Mouse (Mus musculus) limb, embryonic 15.5 days (tissue): Measurements from ENCODE around the gene Man2a1. TPM values are rescaled to one million over a fixed set of nuclear protein-coding genes. Genes with fewer than 3 reads are reported as not detected.

Experiments
- ATAC-seq: fragments of 200-750 bp; cut with Nextera tagmentation; 2 replicates; pipeline ENCODE4 v1.8.0; 2017; ENCODE audit warnings: low read depth, moderate TSS enrichment; ENCODE audit not compliant: insufficient number of reproducible peaks, low FRiP score, low TSS enrichment
- H3K27ac ChIP-seq: fragments of 300-500 bp; sonication (generic); 2 replicates; pipeline ENCODE4 v1.5.1; 2015; ENCODE audit warnings: moderate library complexity, mild to moderate bottlenecking, inconsistent platforms
- H3K27me3 ChIP-seq: fragments of 300-500 bp; sonication (generic); 2 replicates; pipeline ENCODE4 v1.6.1; 2015; ENCODE audit warnings: inconsistent platforms
- H3K36me3 ChIP-seq: fragments of 300-500 bp; sonication (generic); 2 replicates; pipeline ENCODE4 v1.6.1; 2015; ENCODE audit warnings: inconsistent platforms
- H3K4me1 ChIP-seq: fragments of 300-500 bp; sonication (generic); 2 replicates; pipeline ENCODE4 v1.6.1; 2015; ENCODE audit warnings: inconsistent platforms
- H3K4me2 ChIP-seq: fragments of 300-500 bp; sonication (generic); 2 replicates; pipeline ENCODE4 v1.6.1; 2015; ENCODE audit warnings: mild to moderate bottlenecking, inconsistent platforms
- H3K4me3 ChIP-seq: fragments of 300-500 bp; sonication (generic); 2 replicates; pipeline ENCODE4 v1.5.1; 2015; ENCODE audit warnings: mild to moderate bottlenecking, inconsistent platforms
- H3K9ac ChIP-seq: fragments of 300-500 bp; sonication (generic); 2 replicates; pipeline ENCODE4 v1.6.1; 2015; ENCODE audit warnings: inconsistent platforms
- H3K9me3 ChIP-seq: fragments of 300-500 bp; sonication (generic); 2 replicates; pipeline ENCODE4 v1.6.1; 2016; ENCODE audit warnings: inconsistent platforms
- WGBS: fragments of 180-500 bp; shearing (Covaris S2); methylation state at CpG from one replicate; pipeline ENCODE4 v1.1.7; 2015; 5-methylcytosine and 5-hydroxymethylcytosine counted together
- polyA plus RNA-seq: library from polyadenylated mRNA; unstranded; fragments of >200 nt; fragmentation: Nextera tagmentation; extraction: Ambion mirVana; gene quantifications from 2 replicates; pipeline ENCODE4 v1.2.1, GENCODE M21; 2015

Man2a1 gene
- polyA plus RNA-seq, 1 experiment from 2014 or later: 15.6 TPM

GRCm38 (mm10) chr17:64774218-64774617 is 173.7 kb downstream of the Man2a1 start:
- Histone ChIP-seq H3K36me3 (no peaks in the 10 kb centered on the region), H3K4me1 (no peaks in the 10 kb centered on the region), H3K9ac (no peak overlapping the region), H3K27me3 (no peaks in the 10 kb centered on the region), H3K9me3 (no peaks in the 10 kb centered on the region), H3K27ac (no peak overlapping the region), H3K4me3 (no peak overlapping the region), H3K4me2 (no peak overlapping the region)
- WGBS: 88% methylated on average over 5 of the region's 5 CpGs
- no peak for ATAC-seq

DNA sequence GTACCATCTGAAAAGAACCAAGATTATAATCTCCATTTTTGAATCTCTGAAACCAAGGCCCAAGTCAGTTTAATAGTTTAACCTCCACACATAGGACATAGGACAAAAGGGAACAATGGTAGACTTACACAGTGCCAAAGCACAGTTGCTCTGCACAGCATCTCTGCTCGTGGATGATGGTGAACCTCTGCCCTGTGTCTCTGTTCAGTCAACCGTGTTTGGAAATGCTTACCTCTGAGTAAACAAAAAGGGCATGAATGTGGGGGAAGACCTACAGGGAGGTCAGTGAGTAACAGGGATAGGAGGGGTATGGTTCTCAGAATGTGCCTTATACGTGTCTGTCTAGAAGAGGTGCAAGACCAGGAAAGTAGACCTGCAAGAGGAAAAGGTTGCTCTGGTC is 177.8 kb downstream of the Man2a1 start:
- no peak overlapping the region for H3K27ac ChIP-seq
- no peak overlapping the region for H3K9ac ChIP-seq
- H3K9me3 ChIP-seq: no peaks in the 10 kb centered on the region
- H3K4me1 ChIP-seq: no peaks in the 10 kb centered on the region
- H3K36me3 ChIP-seq: no peaks in the 10 kb centered on the region
- H3K27me3 ChIP-seq: no peaks in the 10 kb centered on the region
- ATAC-seq: no peak
- H3K4me3 ChIP-seq: no peak overlapping the region
- H3K4me2 ChIP-seq: no peak overlapping the region
- WGBS: 86% methylated on average over 3 of the region's 3 CpGs

- H3K27ac ChIP-seq: no peak overlapping the region
- H3K27me3 ChIP-seq: no peaks in the 10 kb centered on the region
- H3K4me1 ChIP-seq: no peaks in the 10 kb centered on the region
- no peak for ATAC-seq
- 91% methylated on average over 12 of the region's 12 CpGs for WGBS
- no peak overlapping the region for H3K4me2 ChIP-seq
- no peaks in the 10 kb centered on the region for H3K36me3 ChIP-seq
- no peaks in the 10 kb centered on the region for H3K9me3 ChIP-seq
- H3K9ac ChIP-seq: no peak overlapping the region
- H3K4me3 ChIP-seq: no peak overlapping the region
Measured at GRCm38 (mm10) chr17:64778756-64779155, 178.2 kb downstream of the Man2a1 start.

- H3K4me2 ChIP-seq: no peak overlapping the region
- no peaks in the 10 kb centered on the region for H3K27me3 ChIP-seq
- H3K27ac ChIP-seq: no peak overlapping the region
- no peaks in the 10 kb centered on the region for H3K4me1 ChIP-seq
- no peak overlapping the region for H3K9ac ChIP-seq
- no peaks in the 10 kb centered on the region for H3K9me3 ChIP-seq
- WGBS: 71% methylated on average over 18 of the region's 18 CpGs
- no peak overlapping the region for H3K4me3 ChIP-seq
- H3K36me3 ChIP-seq: no peaks in the 10 kb centered on the region
- ATAC-seq: no peak
Measured at GRCm38 (mm10) chr17:64780753-64781490, 180.4 kb downstream of the Man2a1 start.

GRCm38 (mm10) chr17:64782307-64782706 is 181.8 kb downstream of the Man2a1 start:
- H3K9ac ChIP-seq: no peak overlapping the region
- no peaks in the 10 kb centered on the region for H3K27me3 ChIP-seq
- no peak for ATAC-seq
- no peak overlapping the region for H3K27ac ChIP-seq
- H3K4me1 ChIP-seq: no peaks in the 10 kb centered on the region; the same call in 1 of the 2 replicates
- no peak overlapping the region for H3K4me2 ChIP-seq
- H3K36me3 ChIP-seq: no peaks in the 10 kb centered on the region
- no peaks in the 10 kb centered on the region for H3K9me3 ChIP-seq
- 67% methylated on average over 3 of the region's 3 CpGs for WGBS
- no peak overlapping the region for H3K4me3 ChIP-seq

- H3K27me3 ChIP-seq: no peaks in the 10 kb centered on the region
- H3K4me1 ChIP-seq: no peaks in the 10 kb centered on the region; the same call in 1 of the 2 replicates
- H3K4me2 ChIP-seq: no peak overlapping the region
- no peak overlapping the region for H3K9ac ChIP-seq
- no peaks in the 10 kb centered on the region for H3K9me3 ChIP-seq
- no peak overlapping the region for H3K4me3 ChIP-seq
- no peak overlapping the region for H3K27ac ChIP-seq
- ATAC-seq: no peak
- 13% methylated on average over 1 of the region's 1 CpGs for WGBS
- no peaks in the 10 kb centered on the region for H3K36me3 ChIP-seq
Measured at GRCm38 (mm10) chr17:64785961-64786360, 185.4 kb downstream of the Man2a1 start.

DNA sequence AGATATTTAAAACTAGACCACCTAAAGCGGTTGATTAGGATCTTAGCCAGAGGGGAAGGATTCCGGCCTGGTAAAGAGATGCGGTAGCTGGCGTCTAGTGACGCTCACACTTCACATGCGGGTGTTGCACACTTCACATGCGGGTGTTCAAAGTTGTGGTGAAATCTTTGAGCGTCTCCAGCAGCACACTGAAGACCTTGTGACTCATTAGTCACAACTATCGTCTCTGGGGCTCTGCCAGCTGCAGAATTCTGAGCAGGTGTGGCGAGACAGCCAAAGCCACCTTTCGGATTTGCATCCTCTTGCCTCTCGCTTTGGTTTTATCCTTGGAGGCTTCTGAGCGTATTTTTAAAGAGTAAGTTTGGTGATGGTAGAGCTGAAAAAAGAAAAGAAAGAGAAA is 187.8 kb downstream of the Man2a1 start:
- H3K27ac ChIP-seq: no peak overlapping the region

GRCm38 (mm10) chr17:64789175-64789574 is 188.6 kb downstream of the Man2a1 start:
- no peaks in the 10 kb centered on the region for H3K27me3 ChIP-seq
- H3K4me1 ChIP-seq: no peaks in the 10 kb centered on the region; the same call in 1 of the 2 replicates
- H3K9me3 ChIP-seq: no peaks in the 10 kb centered on the region
- ATAC-seq: no peak
- H3K9ac ChIP-seq: no peak overlapping the region
- H3K4me2 ChIP-seq: no peak overlapping the region
- no peak overlapping the region for H3K4me3 ChIP-seq
- no peaks in the 10 kb centered on the region for H3K36me3 ChIP-seq
- no peak overlapping the region for H3K27ac ChIP-seq
- WGBS: 59% methylated on average over 3 of the region's 3 CpGs

More for the DNA sequence above, 187.8 kb downstream of the Man2a1 start:
- no peaks in the 10 kb centered on the region for H3K9me3 ChIP-seq
- H3K4me2 ChIP-seq: no peak overlapping the region
- H3K27me3 ChIP-seq: no peaks in the 10 kb centered on the region
- WGBS: 80% methylated on average over 13 of the region's 13 CpGs
- no peaks in the 10 kb centered on the region for H3K36me3 ChIP-seq
- no peak overlapping the region for H3K9ac ChIP-seq
- H3K4me1 ChIP-seq: no peaks in the 10 kb centered on the region; the same call in 1 of the 2 replicates
- no peak for ATAC-seq
- no peak overlapping the region for H3K4me3 ChIP-seq

- no peaks in the 10 kb centered on the region for H3K9me3 ChIP-seq
- no peak for ATAC-seq
- no peaks in the 10 kb centered on the region; the same call in 1 of the 2 replicates for H3K4me1 ChIP-seq
- no peak overlapping the region for H3K4me3 ChIP-seq
- H3K27me3 ChIP-seq: no peaks in the 10 kb centered on the region
- WGBS: 89% methylated on average over 3 of the region's 3 CpGs
- no peak overlapping the region for H3K9ac ChIP-seq
- H3K36me3 ChIP-seq: no peaks in the 10 kb centered on the region
- H3K4me2 ChIP-seq: no peak overlapping the region
- H3K27ac ChIP-seq: no peak overlapping the region
Measured at GRCm38 (mm10) chr17:64792076-64792475, 191.5 kb downstream of the Man2a1 start.

DNA sequence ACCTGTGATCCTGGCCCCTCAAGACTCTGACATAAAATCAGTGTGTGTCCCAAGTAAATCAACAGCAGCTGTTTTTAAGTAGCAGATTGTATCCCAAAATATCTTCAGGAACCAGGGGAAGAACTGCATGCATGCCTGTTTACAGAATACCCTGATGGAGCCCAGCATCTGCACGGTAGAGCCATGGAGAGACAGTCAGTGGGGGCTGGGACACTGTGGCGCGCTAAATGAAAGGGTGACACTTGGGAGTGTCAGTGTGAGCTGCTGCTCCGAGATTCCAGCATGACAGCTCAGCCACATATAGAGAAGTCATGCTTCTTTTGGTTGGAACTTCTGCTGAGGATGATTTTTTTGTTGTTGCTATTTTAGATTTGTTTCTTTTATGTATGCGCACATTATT is 192.1 kb downstream of the Man2a1 start:
- no peak overlapping the region for H3K27ac ChIP-seq
- H3K4me3 ChIP-seq: no peak overlapping the region
- no peaks in the 10 kb centered on the region; the same call in 1 of the 2 replicates for H3K4me1 ChIP-seq
- H3K9ac ChIP-seq: no peak overlapping the region
- ATAC-seq: no peak
- WGBS: 68% methylated on average over 5 of the region's 5 CpGs
- H3K36me3 ChIP-seq: no peaks in the 10 kb centered on the region
- no peaks in the 10 kb centered on the region for H3K9me3 ChIP-seq
- H3K4me2 ChIP-seq: no peak overlapping the region
- no peaks in the 10 kb centered on the region for H3K27me3 ChIP-seq

DNA sequence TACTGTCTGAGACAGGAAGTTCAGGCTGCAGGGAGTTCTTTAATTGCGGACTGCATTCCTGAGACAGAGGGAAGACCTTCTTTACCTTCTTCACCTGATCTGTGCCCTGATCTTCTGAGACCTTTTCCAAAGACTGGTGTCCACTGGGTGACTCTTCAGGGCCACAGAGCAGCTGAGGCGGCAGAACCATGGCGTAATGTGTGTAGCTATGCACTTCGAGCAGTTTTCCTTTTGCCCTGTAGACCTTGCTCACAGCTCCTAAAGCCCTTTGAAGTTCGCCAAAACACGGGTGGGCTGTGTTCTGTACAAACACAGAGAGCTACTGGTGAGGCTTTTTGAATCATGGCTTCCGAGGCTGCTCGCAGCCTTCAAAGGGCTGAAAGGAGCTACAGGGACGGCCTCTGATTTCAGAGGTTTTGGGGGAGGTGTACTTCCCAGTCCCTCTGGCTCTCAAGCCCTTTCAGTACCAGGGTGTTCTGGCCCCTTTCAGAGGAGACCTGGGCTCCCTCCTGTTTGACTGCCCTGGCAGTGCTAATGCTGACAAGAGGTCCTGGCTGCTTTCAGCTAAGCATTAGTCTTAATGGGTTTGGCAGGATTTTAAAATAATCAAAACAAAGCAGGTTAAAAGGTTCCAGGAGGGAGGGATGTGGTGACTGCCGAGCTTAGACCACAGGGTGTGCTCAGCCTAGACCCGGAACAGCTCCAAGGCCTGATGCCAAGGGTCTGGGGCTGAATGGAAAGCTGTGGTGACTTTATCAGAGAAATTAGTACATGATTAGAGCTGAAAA is 201.8 kb downstream of the Man2a1 start:
- Histone ChIP-seq H3K27ac (no peak overlapping the region), H3K36me3 (no peaks in the 10 kb centered on the region), H3K4me2 (no peak overlapping the region), H3K9ac (no peak overlapping the region), H3K27me3 (no peaks in the 10 kb centered on the region), H3K4me3 (no peak overlapping the region), H3K9me3 (no peaks in the 10 kb centered on the region), H3K4me1 (peaks cover 9% of the 10 kb centered on the region)
- peak; percentile 30; the same call in 1 of the 2 replicates for ATAC-seq
- WGBS: 32% methylated on average over 11 of the region's 11 CpGs

DNA sequence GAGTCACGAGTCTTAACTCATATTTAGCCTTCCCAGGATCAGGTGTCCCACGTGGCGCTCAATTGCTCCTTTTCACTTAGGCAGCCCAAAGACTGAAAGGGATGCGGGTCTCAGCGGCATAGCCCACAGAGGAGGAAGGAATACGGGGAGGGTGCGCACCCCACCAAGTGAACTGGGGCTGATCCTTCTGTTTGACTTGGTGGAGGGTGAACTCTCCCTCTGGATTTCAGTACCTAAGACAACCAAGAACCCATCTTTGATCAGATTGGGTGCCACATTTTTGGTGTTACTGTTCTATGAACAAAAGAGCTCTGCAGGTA is 202.4 kb downstream of the Man2a1 start:
- H3K27ac ChIP-seq: no peak overlapping the region
- no peaks in the 10 kb centered on the region for H3K36me3 ChIP-seq
- no peak for ATAC-seq
- no peaks in the 10 kb centered on the region for H3K9me3 ChIP-seq
- H3K27me3 ChIP-seq: no peaks in the 10 kb centered on the region
- no peak overlapping the region for H3K9ac ChIP-seq
- no peak overlapping the region for H3K4me3 ChIP-seq
- WGBS: 62% methylated on average over 7 of the region's 7 CpGs
- H3K4me1 ChIP-seq: peaks cover 9% of the 10 kb centered on the region
- H3K4me2 ChIP-seq: no peak overlapping the region
